Mouse (Mus musculus): Measurements from ENCODE around the gene Ncor2. TPM values are rescaled to one million over a fixed set of nuclear protein-coding genes. Genes with fewer than 3 reads are reported as not detected.
A peak's percentile ranks its signal among the peaks of the same experiment; 100 is the strongest.

The Ncor2 gene
- polyA plus RNA-seq, 2 experiments: 3.5 to 4.4 TPM

- peak overlapping the region; percentile 1 for H3K4me2 ChIP-seq (ENCODE audit: low read depth)
- no peak for TF ChIP-seq CTCF (IDR thresholded peaks at IDR 0.05; ENCODE audit: low read depth)
- H3K9ac ChIP-seq (replicated peaks): no peak overlapping the region
- no peaks in the 10 kb centered on the region for H3K36me3 ChIP-seq (replicated peaks; ENCODE audit: control insufficient read depth, insufficient read depth, low read depth)
- WGBS (ENCODE audit: insufficient replicate concordance): 19% methylated on average over 29 of the region's 29 CpGs
- H3K4me3 ChIP-seq (ENCODE audit: insufficient read depth in 1 of 2, low read depth in 2 of 2, low read length in 2 of 2): peak overlapping the region; percentile 3 to 9; a peak in 3 of 4 replicates
- H3K27me3 ChIP-seq (ENCODE audit: control insufficient read depth, insufficient read depth, low read length): peaks cover 16% of the 10 kb centered on the region
- H3K9me3 ChIP-seq (ENCODE audit: control insufficient read depth, low read length): no peaks in the 10 kb centered on the region
- ATAC-seq (ENCODE audit: insufficient read depth) (no peak), DNase-seq (ENCODE audit: low read depth in 3 of 3, low spot score in 3 of 3) (no peak)
- H3K4me1 ChIP-seq (replicated peaks; ENCODE audit: control insufficient read depth in 2 of 2, insufficient read depth in 2 of 2, low read length in 1 of 2): peaks cover 18 to 21% of the 10 kb centered on the region in 2 experiments
- H3K27ac ChIP-seq: no peak overlapping the region
Observed at GRCm38 (mm10) chr5:125057555-125058266, 121.3 kb downstream of the Ncor2 start.

DNA sequence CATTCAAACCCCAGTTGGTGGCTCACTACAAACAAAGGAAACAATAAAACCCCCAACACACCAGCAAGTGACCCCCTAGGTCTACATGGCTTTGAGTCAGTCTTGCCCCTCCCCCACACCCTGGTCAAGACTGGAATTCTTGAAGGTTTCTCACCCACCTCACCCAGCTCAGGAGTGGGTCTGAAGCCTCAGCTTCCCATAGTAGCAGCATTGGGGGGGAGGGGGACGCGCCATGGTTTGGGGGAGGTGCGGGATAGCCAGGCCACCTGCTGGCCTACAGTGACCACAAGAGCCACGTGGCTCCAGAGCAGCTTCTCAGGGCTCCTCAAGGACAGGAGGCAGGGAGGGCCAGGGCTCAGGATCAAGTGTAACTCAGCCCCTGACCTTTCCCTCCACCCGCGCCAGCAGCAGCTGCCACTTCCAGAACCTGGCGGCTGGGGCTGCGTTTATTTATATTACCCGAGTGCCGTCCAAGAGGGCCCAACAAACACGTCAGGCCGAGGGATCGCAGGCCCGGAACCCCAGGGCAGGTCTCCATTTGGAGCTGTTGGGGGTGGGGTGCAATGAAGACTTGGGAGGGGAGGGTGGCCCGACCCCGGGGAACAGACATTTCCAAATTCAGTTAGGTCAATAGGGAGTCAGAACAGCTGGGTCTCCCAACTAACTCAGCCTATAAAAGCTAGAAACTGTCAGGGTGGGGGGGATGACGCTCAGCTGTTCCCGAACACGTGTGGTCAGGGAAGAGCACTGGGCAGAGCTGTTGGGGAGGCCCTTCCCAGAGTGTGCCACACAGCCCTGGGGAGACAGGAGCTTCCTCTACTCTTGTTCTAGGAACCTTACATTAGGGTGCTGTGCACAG is 122.1 kb downstream of the Ncor2 start:
- no peaks in the 10 kb centered on the region for H3K36me3 ChIP-seq (replicated peaks; ENCODE audit: control insufficient read depth, insufficient read depth, low read depth)
- ATAC-seq (ENCODE audit: insufficient read depth) (no peak), DNase-seq (ENCODE audit: low read depth in 3 of 3, low spot score in 3 of 3) (no peak)
- H3K4me1 ChIP-seq (replicated peaks; ENCODE audit: control insufficient read depth in 2 of 2, insufficient read depth in 2 of 2, low read length in 1 of 2): peaks cover 18 to 29% of the 10 kb centered on the region in 2 experiments
- H3K9ac ChIP-seq (replicated peaks): no peak overlapping the region
- no peaks in the 10 kb centered on the region for H3K9me3 ChIP-seq (ENCODE audit: control insufficient read depth, low read length)
- TF ChIP-seq CTCF (IDR thresholded peaks at IDR 0.05; ENCODE audit: low read depth) (no peak), EP300 (IDR thresholded peaks at IDR 0.05; ENCODE audit: low read depth) (no peak)
- WGBS (ENCODE audit: insufficient replicate concordance): 24% methylated on average over 19 of the region's 19 CpGs
- peaks cover 16% of the 10 kb centered on the region for H3K27me3 ChIP-seq (ENCODE audit: control insufficient read depth, insufficient read depth, low read length)
- H3K4me3 ChIP-seq (ENCODE audit: insufficient read depth in 1 of 2, low read depth in 2 of 2, low read length in 2 of 2): no peak overlapping the region
- 0 out of 2 replicates have a peak overlapping the region, but pooled peaks have one; percentile 4 for H3K4me2 ChIP-seq (ENCODE audit: low read depth)
- no peak overlapping the region for H3K27ac ChIP-seq

DNA sequence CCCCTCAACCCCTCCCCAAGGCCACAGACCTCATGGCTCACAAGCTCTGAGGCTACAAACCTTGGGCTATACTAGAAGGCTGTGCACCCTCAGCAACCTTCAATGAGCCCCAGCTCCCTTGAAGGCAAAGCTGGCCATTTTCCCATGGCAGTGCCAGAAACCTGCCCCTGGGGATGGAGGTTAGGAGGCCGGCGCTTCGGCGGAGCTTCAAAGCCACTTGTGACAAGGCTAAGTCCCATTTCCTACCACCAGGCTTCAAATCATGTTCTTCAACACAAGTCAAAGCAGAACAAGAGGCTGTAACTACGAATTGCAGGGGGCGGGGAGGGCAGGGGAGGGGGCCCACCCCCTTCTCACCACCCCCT is 122.7 kb downstream of the Ncor2 start:
- H3K4me2 ChIP-seq (ENCODE audit: low read depth): no peak overlapping the region
- DNase-seq (ENCODE audit: low read depth in 3 of 3, low spot score in 3 of 3): no peak
- 41% methylated on average over 6 of the region's 6 CpGs for WGBS (ENCODE audit: insufficient replicate concordance)

DNA sequence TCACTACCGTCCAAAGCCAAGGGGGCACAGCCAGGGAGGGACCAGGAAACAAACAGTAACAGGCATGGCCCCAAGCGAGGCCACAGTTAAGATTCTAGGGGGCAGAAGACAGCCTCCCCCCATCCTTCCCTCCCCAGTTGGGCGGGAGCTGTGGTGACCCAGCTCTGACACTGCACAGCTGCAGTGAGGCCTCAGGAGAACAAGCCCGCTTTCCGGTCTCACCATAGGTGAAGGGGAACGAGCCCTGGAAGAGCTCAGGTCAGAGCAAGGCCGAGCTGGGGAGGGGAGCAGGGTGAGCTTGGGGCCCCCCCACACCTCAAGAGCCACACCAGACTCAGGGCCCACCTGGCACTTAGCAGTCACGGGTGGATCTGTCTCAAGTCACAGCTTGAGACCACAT is 123.1 kb downstream of the Ncor2 start:
- Histone ChIP-seq H3K27me3 (ENCODE audit: control insufficient read depth, insufficient read depth, low read length) (peaks cover 16% of the 10 kb centered on the region), H3K36me3 (replicated peaks; ENCODE audit: control insufficient read depth, insufficient read depth, low read depth) (no peaks in the 10 kb centered on the region), H3K4me3 (ENCODE audit: insufficient read depth in 1 of 2, low read depth in 2 of 2, low read length in 2 of 2) (no peak overlapping the region), H3K4me1 (replicated peaks; ENCODE audit: control insufficient read depth in 2 of 2, insufficient read depth in 2 of 2, low read length in 1 of 2) (peaks cover 18 to 32% of the 10 kb centered on the region in 2 experiments), H3K27ac (no peak overlapping the region), H3K9me3 (ENCODE audit: control insufficient read depth, low read length) (no peaks in the 10 kb centered on the region), H3K4me2 (ENCODE audit: low read depth) (no peak overlapping the region), H3K9ac (replicated peaks) (no peak overlapping the region)
- no peak for TF ChIP-seq EP300 (IDR thresholded peaks at IDR 0.05; ENCODE audit: low read depth)
- no peak for TF ChIP-seq CTCF (IDR thresholded peaks at IDR 0.05; ENCODE audit: low read depth)
- DNase-seq (ENCODE audit: low read depth in 3 of 3, low spot score in 3 of 3): no peak
- ATAC-seq (ENCODE audit: insufficient read depth): no peak
- 44% methylated on average over 8 of the region's 8 CpGs for WGBS (ENCODE audit: insufficient replicate concordance)

More for the DNA sequence above, 122.7 kb downstream of the Ncor2 start:
- TF ChIP-seq CTCF (IDR thresholded peaks at IDR 0.05; ENCODE audit: low read depth) (no peak), EP300 (IDR thresholded peaks at IDR 0.05; ENCODE audit: low read depth) (no peak)
- Histone ChIP-seq H3K36me3 (replicated peaks; ENCODE audit: control insufficient read depth, insufficient read depth, low read depth) (no peaks in the 10 kb centered on the region), H3K9me3 (ENCODE audit: control insufficient read depth, low read length) (no peaks in the 10 kb centered on the region), H3K4me3 (ENCODE audit: insufficient read depth in 1 of 2, low read depth in 2 of 2, low read length in 2 of 2) (no peak overlapping the region), H3K27me3 (ENCODE audit: control insufficient read depth, insufficient read depth, low read length) (peaks cover 16% of the 10 kb centered on the region), H3K4me1 (replicated peaks; ENCODE audit: control insufficient read depth in 2 of 2, insufficient read depth in 2 of 2, low read length in 1 of 2) (peaks cover 18 to 32% of the 10 kb centered on the region in 2 experiments), H3K9ac (replicated peaks) (no peak overlapping the region), H3K27ac (no peak overlapping the region)
- ATAC-seq (ENCODE audit: insufficient read depth): no peak

DNA sequence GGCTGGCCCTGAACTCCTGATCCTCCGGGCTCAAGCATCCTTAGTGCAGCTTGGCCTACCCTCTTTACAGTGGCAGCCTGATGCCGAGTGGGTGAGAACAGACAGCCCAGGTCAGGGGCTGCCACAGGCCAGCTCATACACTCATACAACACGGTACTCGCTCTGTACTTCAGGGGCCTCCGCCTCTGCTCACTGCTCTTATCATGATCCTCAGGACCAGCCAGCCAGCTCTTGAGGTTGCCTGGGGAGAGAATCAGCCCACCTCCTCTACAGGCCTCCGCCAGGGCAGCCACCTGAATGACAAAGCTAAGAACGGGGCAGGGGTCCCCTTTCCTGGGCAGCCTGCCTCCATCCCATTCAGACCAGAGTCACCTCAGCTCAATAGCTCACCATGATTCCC is 125.4 kb downstream of the Ncor2 start:
- TF ChIP-seq EP300 (IDR thresholded peaks at IDR 0.05; ENCODE audit: low read depth) (no peak), CTCF (IDR thresholded peaks at IDR 0.05; ENCODE audit: low read depth) (no peak)
- peak in 2 of 3 experiments; percentile 41 to 45 for DNase-seq (ENCODE audit: low read depth in 3 of 3, low spot score in 3 of 3)
- 28% methylated on average over 7 of the region's 7 CpGs for WGBS (ENCODE audit: insufficient replicate concordance)
- Histone ChIP-seq H3K9me3 (ENCODE audit: control insufficient read depth, low read length) (no peaks in the 10 kb centered on the region), H3K27me3 (ENCODE audit: control insufficient read depth, insufficient read depth, low read length) (peaks cover 12% of the 10 kb centered on the region; the same call in 1 of the 2 replicates), H3K36me3 (replicated peaks; ENCODE audit: control insufficient read depth, insufficient read depth, low read depth) (no peaks in the 10 kb centered on the region), H3K4me1 (replicated peaks; ENCODE audit: control insufficient read depth in 2 of 2, insufficient read depth in 2 of 2, low read length in 1 of 2) (peaks cover 35 to 50% of the 10 kb centered on the region in 2 experiments), H3K27ac (peak overlapping the region; percentile 58), H3K9ac (replicated peaks) (peak overlapping the region; percentile 39), H3K4me2 (ENCODE audit: low read depth) (peak overlapping the region; percentile 55), H3K4me3 (ENCODE audit: insufficient read depth in 1 of 2, low read depth in 2 of 2, low read length in 2 of 2) (no peak overlapping the region)
- peak; percentile 72 for ATAC-seq (ENCODE audit: insufficient read depth)

Measured in liver, embryonic 14.5 days (tissue).